Mouse (Mus musculus): ENCODE measurements around the gene St6galnac5. TPM values are rescaled to one million over a fixed set of nuclear protein-coding genes. Genes with fewer than 3 reads are reported as not detected.

St6galnac5 gene
- polyA plus RNA-seq, 1 experiment from 2014 or later: 1.5 TPM

GRCm38 (mm10) chr3:152861450-152861849, 120.6 kb downstream of the St6galnac5 start:
- WGBS: 54% methylated on average over 4 of the region's 4 CpGs
- no peak overlapping the region for H3K9ac ChIP-seq (replicated peaks; ENCODE audit: low read depth, low read length)
- no peaks in the 10 kb centered on the region for H3K4me1 ChIP-seq (ENCODE audit: control insufficient read depth, insufficient read depth, low read length)
- H3K9me3 ChIP-seq (ENCODE audit: control insufficient read depth, low read depth, low read length): no peaks in the 10 kb centered on the region; the same call in 1 of the 2 replicates
- no peaks in the 10 kb centered on the region for H3K36me3 ChIP-seq (ENCODE audit: control insufficient read depth, insufficient read depth, low read length)
- no peaks in the 10 kb centered on the region for H3K27me3 ChIP-seq (ENCODE audit: control insufficient read depth, insufficient read depth, low read length)
- no peak overlapping the region for H3K4me2 ChIP-seq (replicated peaks; ENCODE audit: low read depth, low read length)
- no peak overlapping the region for H3K27ac ChIP-seq (ENCODE audit: low read length)
- H3K4me3 ChIP-seq (ENCODE audit: low read depth, low read length): no peak overlapping the region
- ATAC-seq (ENCODE audit: insufficient number of reproducible peaks, insufficient read depth, low FRiP score, low read depth): no peak

GRCm38 (mm10) chr3:152856095-152856494, 126.0 kb downstream of the St6galnac5 start:
- H3K36me3 ChIP-seq (ENCODE audit: control insufficient read depth, insufficient read depth, low read length): no peaks in the 10 kb centered on the region

GRCm38 (mm10) chr3:152855006-152855614, 126.9 kb downstream of the St6galnac5 start:
- Histone ChIP-seq H3K4me3 (ENCODE audit: low read depth, low read length) (no peak overlapping the region), H3K9me3 (ENCODE audit: control insufficient read depth, low read depth, low read length) (no peaks in the 10 kb centered on the region), H3K4me2 (replicated peaks; ENCODE audit: low read depth, low read length) (no peak overlapping the region), H3K9ac (replicated peaks; ENCODE audit: low read depth, low read length) (no peak overlapping the region), H3K4me1 (ENCODE audit: control insufficient read depth, insufficient read depth, low read length) (no peaks in the 10 kb centered on the region), H3K27me3 (ENCODE audit: control insufficient read depth, insufficient read depth, low read length) (no peaks in the 10 kb centered on the region), H3K27ac (ENCODE audit: low read length) (no peak overlapping the region), H3K36me3 (ENCODE audit: control insufficient read depth, insufficient read depth, low read length) (no peaks in the 10 kb centered on the region)
- WGBS: 34% methylated on average over 12 of the region's 12 CpGs
- no peak for ATAC-seq (ENCODE audit: insufficient number of reproducible peaks, insufficient read depth, low FRiP score, low read depth)

More at GRCm38 (mm10) chr3:152856095-152856494, 126.0 kb downstream of the St6galnac5 start:
- WGBS: 66% methylated on average over 10 of the region's 10 CpGs
- no peaks in the 10 kb centered on the region for H3K9me3 ChIP-seq (ENCODE audit: control insufficient read depth, low read depth, low read length)
- no peaks in the 10 kb centered on the region for H3K27me3 ChIP-seq (ENCODE audit: control insufficient read depth, insufficient read depth, low read length)
- no peak for ATAC-seq (ENCODE audit: insufficient number of reproducible peaks, insufficient read depth, low FRiP score, low read depth)
- no peak overlapping the region for H3K27ac ChIP-seq (ENCODE audit: low read length)
- no peak overlapping the region for H3K9ac ChIP-seq (replicated peaks; ENCODE audit: low read depth, low read length)
- no peak overlapping the region for H3K4me3 ChIP-seq (ENCODE audit: low read depth, low read length)
- H3K4me2 ChIP-seq (replicated peaks; ENCODE audit: low read depth, low read length): no peak overlapping the region
- no peaks in the 10 kb centered on the region for H3K4me1 ChIP-seq (ENCODE audit: control insufficient read depth, insufficient read depth, low read length)

GRCm38 (mm10) chr3:152843925-152844324, 138.1 kb downstream of the St6galnac5 start:
- Histone ChIP-seq H3K4me2 (replicated peaks; ENCODE audit: low read depth, low read length) (no peak overlapping the region), H3K9me3 (ENCODE audit: control insufficient read depth, low read depth, low read length) (no peaks in the 10 kb centered on the region), H3K27me3 (ENCODE audit: control insufficient read depth, insufficient read depth, low read length) (no peaks in the 10 kb centered on the region), H3K4me3 (ENCODE audit: low read depth, low read length) (no peak overlapping the region), H3K27ac (ENCODE audit: low read length) (no peak overlapping the region), H3K4me1 (ENCODE audit: control insufficient read depth, insufficient read depth, low read length) (no peaks in the 10 kb centered on the region), H3K36me3 (ENCODE audit: control insufficient read depth, insufficient read depth, low read length) (no peaks in the 10 kb centered on the region), H3K9ac (replicated peaks; ENCODE audit: low read depth, low read length) (no peak overlapping the region)
- no peak for ATAC-seq (ENCODE audit: insufficient number of reproducible peaks, insufficient read depth, low FRiP score, low read depth)

- no peak for ATAC-seq (ENCODE audit: insufficient number of reproducible peaks, insufficient read depth, low FRiP score, low read depth)
- no peak overlapping the region for H3K9ac ChIP-seq (replicated peaks; ENCODE audit: low read depth, low read length)
- H3K27me3 ChIP-seq (ENCODE audit: control insufficient read depth, insufficient read depth, low read length): no peaks in the 10 kb centered on the region
- H3K27ac ChIP-seq (ENCODE audit: low read length): no peak overlapping the region
- H3K4me1 ChIP-seq (ENCODE audit: control insufficient read depth, insufficient read depth, low read length): no peaks in the 10 kb centered on the region
- WGBS: 78% methylated on average over 3 of the region's 3 CpGs
- no peak overlapping the region for H3K4me2 ChIP-seq (replicated peaks; ENCODE audit: low read depth, low read length)
- no peaks in the 10 kb centered on the region for H3K9me3 ChIP-seq (ENCODE audit: control insufficient read depth, low read depth, low read length)
- no peak overlapping the region for H3K4me3 ChIP-seq (ENCODE audit: low read depth, low read length)
- no peaks in the 10 kb centered on the region for H3K36me3 ChIP-seq (ENCODE audit: control insufficient read depth, insufficient read depth, low read length)
Measured at GRCm38 (mm10) chr3:152842648-152843047, 139.4 kb downstream of the St6galnac5 start.

- no peaks in the 10 kb centered on the region for H3K27me3 ChIP-seq (ENCODE audit: control insufficient read depth, insufficient read depth, low read length)
- H3K9ac ChIP-seq (replicated peaks; ENCODE audit: low read depth, low read length): no peak overlapping the region
- no peaks in the 10 kb centered on the region for H3K9me3 ChIP-seq (ENCODE audit: control insufficient read depth, low read depth, low read length)
- no peak overlapping the region for H3K27ac ChIP-seq (ENCODE audit: low read length)
- H3K36me3 ChIP-seq (ENCODE audit: control insufficient read depth, insufficient read depth, low read length): no peaks in the 10 kb centered on the region
- no peak overlapping the region for H3K4me2 ChIP-seq (replicated peaks; ENCODE audit: low read depth, low read length)
- H3K4me1 ChIP-seq (ENCODE audit: control insufficient read depth, insufficient read depth, low read length): no peaks in the 10 kb centered on the region
- no peak for ATAC-seq (ENCODE audit: insufficient number of reproducible peaks, insufficient read depth, low FRiP score, low read depth)
- no peak overlapping the region for H3K4me3 ChIP-seq (ENCODE audit: low read depth, low read length)
- 82% methylated on average over 6 of the region's 6 CpGs for WGBS
Measured at GRCm38 (mm10) chr3:152841264-152841663, 140.8 kb downstream of the St6galnac5 start.

- Histone ChIP-seq H3K9me3 (ENCODE audit: control insufficient read depth, low read depth, low read length) (no peaks in the 10 kb centered on the region), H3K27ac (ENCODE audit: low read length) (no peak overlapping the region), H3K9ac (replicated peaks; ENCODE audit: low read depth, low read length) (no peak overlapping the region), H3K36me3 (ENCODE audit: control insufficient read depth, insufficient read depth, low read length) (no peaks in the 10 kb centered on the region), H3K4me1 (ENCODE audit: control insufficient read depth, insufficient read depth, low read length) (no peaks in the 10 kb centered on the region), H3K27me3 (ENCODE audit: control insufficient read depth, insufficient read depth, low read length) (no peaks in the 10 kb centered on the region), H3K4me2 (replicated peaks; ENCODE audit: low read depth, low read length) (no peak overlapping the region), H3K4me3 (ENCODE audit: low read depth, low read length) (no peak overlapping the region)
- no peak for ATAC-seq (ENCODE audit: insufficient number of reproducible peaks, insufficient read depth, low FRiP score, low read depth)
- WGBS: 89% methylated on average over 1 of the region's 1 CpGs
Measured at GRCm38 (mm10) chr3:152837938-152838337, 144.1 kb downstream of the St6galnac5 start.

- Histone ChIP-seq H3K27ac (ENCODE audit: low read length) (no peak overlapping the region), H3K9ac (replicated peaks; ENCODE audit: low read depth, low read length) (no peak overlapping the region), H3K4me3 (ENCODE audit: low read depth, low read length) (no peak overlapping the region), H3K27me3 (ENCODE audit: control insufficient read depth, insufficient read depth, low read length) (no peaks in the 10 kb centered on the region), H3K4me2 (replicated peaks; ENCODE audit: low read depth, low read length) (no peak overlapping the region), H3K36me3 (ENCODE audit: control insufficient read depth, insufficient read depth, low read length) (no peaks in the 10 kb centered on the region), H3K9me3 (ENCODE audit: control insufficient read depth, low read depth, low read length) (no peaks in the 10 kb centered on the region), H3K4me1 (ENCODE audit: control insufficient read depth, insufficient read depth, low read length) (no peaks in the 10 kb centered on the region)
- 60% methylated on average over 2 of the region's 2 CpGs for WGBS
- no peak for ATAC-seq (ENCODE audit: insufficient number of reproducible peaks, insufficient read depth, low FRiP score, low read depth)
Measured at GRCm38 (mm10) chr3:152837407-152837806, 144.6 kb downstream of the St6galnac5 start.

- Histone ChIP-seq H3K9ac (replicated peaks; ENCODE audit: low read depth, low read length) (no peak overlapping the region), H3K27me3 (ENCODE audit: control insufficient read depth, insufficient read depth, low read length) (no peaks in the 10 kb centered on the region), H3K27ac (ENCODE audit: low read length) (no peak overlapping the region), H3K4me1 (ENCODE audit: control insufficient read depth, insufficient read depth, low read length) (no peaks in the 10 kb centered on the region), H3K4me3 (ENCODE audit: low read depth, low read length) (no peak overlapping the region), H3K36me3 (ENCODE audit: control insufficient read depth, insufficient read depth, low read length) (no peaks in the 10 kb centered on the region), H3K9me3 (ENCODE audit: control insufficient read depth, low read depth, low read length) (no peaks in the 10 kb centered on the region), H3K4me2 (replicated peaks; ENCODE audit: low read depth, low read length) (no peak overlapping the region)
- 84% methylated on average over 4 of the region's 4 CpGs for WGBS
- no peak for ATAC-seq (ENCODE audit: insufficient number of reproducible peaks, insufficient read depth, low FRiP score, low read depth)
Measured at GRCm38 (mm10) chr3:152832436-152832835, 149.6 kb downstream of the St6galnac5 start.
